Mouse (Mus musculus) ES-E14 (cell line): ENCODE data around the gene Acta2. TPM values are rescaled to one million over a fixed set of nuclear protein-coding genes. Genes with fewer than 3 reads are reported as not detected.
A peak's percentile ranks its signal among the peaks of the same experiment; 100 is the strongest.

ENCODE experiments used
- DNase-seq: peaks from one replicate; pipeline ENCODE4 v3.0.0-alpha.2; 2013; ENCODE audit warnings: low read depth, low spot score
- H3K27ac ChIP-seq: 2 replicates; pipeline ENCODE4 v1.5.1; 2012; ENCODE audit warnings: low read depth, mild to moderate bottlenecking, low read length, moderate library complexity, mixed read lengths; ENCODE audit not compliant: poor library complexity, insufficient read depth, severe bottlenecking
- H3K36me3 ChIP-seq: 2 replicates; pipeline ENCODE4 v1.6.1; 2012; ENCODE audit warnings: mild to moderate bottlenecking, low read length, moderate library complexity, mixed read lengths; ENCODE audit not compliant: control insufficient read depth, poor library complexity, insufficient read depth, severe bottlenecking
- H3K4me1 ChIP-seq, 2 experiments: fragments of 150-350 bp in 1 of 2; sonication (generic) in 1 of 2; 2 replicates each; pipeline ENCODE4 v1.6.1; 2012; ENCODE audit warnings: low read length in 2 of 2, mild to moderate bottlenecking in 1 of 2, mixed read lengths in 1 of 2; ENCODE audit not compliant: control insufficient read depth in 2 of 2, insufficient read depth in 2 of 2, poor library complexity in 1 of 2
- H3K4me3 ChIP-seq, 2 experiments: fragments of 150-350 bp in 1 of 2; sonication (generic) in 1 of 2; 2 replicates each; pipeline ENCODE4 v1.5.1; 2012; ENCODE audit warnings: low read length in 2 of 2, low read depth in 1 of 2, mild to moderate bottlenecking in 1 of 2, mixed read lengths in 1 of 2; ENCODE audit not compliant: insufficient read depth in 1 of 2, poor library complexity in 1 of 2, severe bottlenecking in 1 of 2
- H3K9ac ChIP-seq: 2 replicates; pipeline ENCODE4 v1.6.1; 2012; ENCODE audit warnings: low read depth, mild to moderate bottlenecking, low read length, mixed read lengths; ENCODE audit not compliant: poor library complexity, insufficient read depth, severe bottlenecking
- H3K9me3 ChIP-seq: fragments of 150-350 bp; sonication (generic); 2 replicates; pipeline ENCODE4 v1.6.1; 2012; ENCODE audit warnings: low read depth, mild to moderate bottlenecking, low read length; ENCODE audit not compliant: control insufficient read depth, insufficient read depth
- CHD2 ChIP-seq: IDR thresholded peaks from 2 replicates; pipeline ENCODE4 v1.6.1; 2014; ENCODE audit warnings: mild to moderate bottlenecking, low read depth, low read length, inconsistent platforms
- HCFC1 ChIP-seq: IDR thresholded peaks from 2 replicates; pipeline ENCODE4 v1.6.1; 2012; ENCODE audit warnings: low read length, inconsistent platforms, borderline replicate concordance; ENCODE audit not compliant: insufficient read depth
- MAFK ChIP-seq: IDR thresholded peaks from 2 replicates; pipeline ENCODE4 v1.6.1; 2014; ENCODE audit warnings: mild to moderate bottlenecking, low read depth, low read length, inconsistent platforms; ENCODE audit not compliant: insufficient read depth
- ZC3H11A ChIP-seq: IDR thresholded peaks from 2 replicates; pipeline ENCODE4 v1.6.1; 2012; ENCODE audit warnings: low read depth, mild to moderate bottlenecking, inconsistent platforms, low read length, borderline replicate concordance
- ZNF384 ChIP-seq: IDR thresholded peaks from 2 replicates; pipeline ENCODE4 v1.6.1; 2012; ENCODE audit warnings: low read depth, low read length, inconsistent platforms
- in situ Hi-C, 2 experiments: fragments of 600-800 bp; cut with MboI; formaldehyde crosslinking; loops; one replicate each; pipeline ENCODE4 v1.15.1; 2025; ENCODE audit warnings: low sequenced_read_pairs in 2 of 2, inconsistent platforms in 1 of 2; ENCODE audit not compliant: unreplicated experiment in 2 of 2
- total RNA-seq: library from RNA; depleted of rRNA; stranded (reverse); fragments of 300-350 nt; gene quantifications from 2 replicates; pipeline ENCODE4 v1.2.3, GENCODE M21; 2012

Acta2 gene
- total RNA-seq, 1 experiment: 421 TPM

- H3K4me3 ChIP-seq: no peak overlapping the region
- no peaks in the 10 kb centered on the region for H3K9me3 ChIP-seq
- in situ Hi-C loops: loop anchor here (5.0 to 10.0 kb wide), 2 partner anchors 241 to 248 kb away; no protein-coding TSS in a partner anchor
- DNase-seq: peak; percentile 64
- H3K4me1 ChIP-seq: no peaks in the 10 kb centered on the region
- no peak for TF ChIP-seq HCFC1
- TF ChIP-seq ZNF384: peak; percentile 41; the same call in 1 of the 2 replicates
- TF ChIP-seq MAFK: no peak
- TF ChIP-seq CHD2: no peak
- TF ChIP-seq ZC3H11A: peak; percentile 46; the same call in 1 of the 2 replicates
- H3K9ac ChIP-seq: no peak overlapping the region
- H3K27ac ChIP-seq: no peak overlapping the region
- no peaks in the 10 kb centered on the region for H3K36me3 ChIP-seq
Observed at GRCm38 (mm10) chr19:34244056-34244455, 11.3 kb downstream of the Acta2 start.

GRCm38 (mm10) chr19:34242925-34243324, 12.5 kb downstream of the Acta2 start:
- no peak overlapping the region for H3K9ac ChIP-seq
- H3K36me3 ChIP-seq: no peaks in the 10 kb centered on the region
- no peak for DNase-seq
- no peak overlapping the region for H3K4me3 ChIP-seq
- TF ChIP-seq ZC3H11A: no peak
- no peak for TF ChIP-seq MAFK
- TF ChIP-seq CHD2: no peak
- TF ChIP-seq HCFC1: no peak
- TF ChIP-seq ZNF384: no peak
- no peaks in the 10 kb centered on the region for H3K9me3 ChIP-seq
- in situ Hi-C loops: loop anchor here (5.0 to 10.0 kb wide), 2 partner anchors 242 to 249 kb away; no protein-coding TSS in a partner anchor
- no peak overlapping the region for H3K27ac ChIP-seq
- H3K4me1 ChIP-seq: no peaks in the 10 kb centered on the region

DNA sequence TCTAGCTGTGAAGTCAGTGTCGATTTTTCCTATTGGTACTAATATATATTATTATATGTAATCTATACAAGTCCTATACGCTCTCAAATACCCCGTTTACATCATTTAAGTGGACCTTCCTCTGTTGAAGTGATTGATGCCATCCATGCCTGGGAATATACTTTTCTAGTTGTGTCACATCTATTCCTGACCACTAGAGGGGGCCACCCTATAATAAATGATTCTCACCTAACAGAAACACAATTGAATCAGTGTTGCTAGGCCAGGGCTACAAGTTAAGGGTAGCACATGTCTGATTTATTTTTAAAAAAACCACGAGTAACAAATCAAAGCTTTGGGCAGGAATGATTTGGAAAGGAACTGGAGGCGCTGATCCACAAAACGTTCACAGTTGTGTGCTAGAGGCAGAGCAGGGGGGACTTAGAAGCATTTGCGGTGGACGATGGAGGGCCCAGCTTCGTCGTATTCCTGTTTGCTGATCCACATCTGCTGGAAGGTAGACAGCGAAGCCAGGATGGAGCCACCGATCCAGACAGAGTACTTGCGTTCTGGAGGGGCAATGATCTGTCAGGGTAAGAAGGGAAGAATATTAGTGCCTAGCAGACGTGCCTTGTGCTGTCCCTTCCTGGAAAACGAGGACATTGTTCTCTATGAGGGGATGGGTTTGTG, 14.0 kb downstream of the Acta2 start:
- DNase-seq: no peak
- H3K36me3 ChIP-seq: no peaks in the 10 kb centered on the region
- no peaks in the 10 kb centered on the region for H3K4me1 ChIP-seq
- no peak overlapping the region for H3K27ac ChIP-seq
- no peak overlapping the region for H3K9ac ChIP-seq
- H3K9me3 ChIP-seq: no peaks in the 10 kb centered on the region
- in situ Hi-C loops: loop anchor here (5.0 to 10.0 kb wide), 2 partner anchors 243 to 251 kb away; no protein-coding TSS in a partner anchor
- no peak overlapping the region for H3K4me3 ChIP-seq
- TF ChIP-seq ZC3H11A (0 out of 2 replicates have a peak, but pooled peaks have one; percentile 14), ZNF384 (no peak), MAFK (no peak), HCFC1 (no peak), CHD2 (no peak)

- Histone ChIP-seq H3K9me3 (no peaks in the 10 kb centered on the region), H3K9ac (no peak overlapping the region), H3K4me1 (no peaks in the 10 kb centered on the region), H3K27ac (no peak overlapping the region), H3K36me3 (no peaks in the 10 kb centered on the region), H3K4me3 (no peak overlapping the region)
- DNase-seq: no peak
- TF ChIP-seq ZC3H11A (no peak), ZNF384 (no peak), MAFK (no peak), HCFC1 (no peak), CHD2 (no peak)
- in situ Hi-C loops: loop anchor here (5.0 to 10.0 kb wide), 2 partner anchors 244 to 252 kb away; no protein-coding TSS in a partner anchor
Observed at GRCm38 (mm10) chr19:34240273-34241039, 14.9 kb downstream of the Acta2 start.
